Mouse (Mus musculus) embryonic fibroblast, embryonic 13.5 days (primary cell): Measurements from ENCODE around the gene Irf4. TPM values are rescaled to one million over a fixed set of nuclear protein-coding genes. Genes with fewer than 3 reads are reported as not detected.

ENCODE experiments used
- H3K27ac ChIP-seq: 2 replicates; pipeline ENCODE4 v1.5.1; 2012; ENCODE audit warnings: low read length, control low read depth, inconsistent platforms; ENCODE audit not compliant: insufficient read depth
- H3K4me1 ChIP-seq: 2 replicates; pipeline ENCODE4 v1.6.1; 2011; ENCODE audit warnings: low read length; ENCODE audit not compliant: control insufficient read depth, insufficient read depth
- H3K4me3 ChIP-seq: 2 replicates; pipeline ENCODE4 v1.5.1; 2011; ENCODE audit warnings: mild to moderate bottlenecking, control low read depth, low read length; ENCODE audit not compliant: insufficient read depth
- CTCF ChIP-seq: IDR thresholded peaks from 2 replicates; pipeline ENCODE4 v1.5.1; 2011; ENCODE audit warnings: mild to moderate bottlenecking, control low read depth, low read length, moderate library complexity, borderline replicate concordance; ENCODE audit not compliant: insufficient read depth
- POLR2A ChIP-seq: IDR thresholded peaks from 2 replicates; pipeline ENCODE4 v1.6.1; 2011; ENCODE audit warnings: low read depth, mild to moderate bottlenecking, control low read depth, low read length, moderate library complexity
- polyA plus RNA-seq: library from polyadenylated mRNA; stranded (reverse); fragments of >200 nt; gene quantifications from 2 replicates; pipeline ENCODE4 v1.2.4, GENCODE M21; 2011; ENCODE audit warnings: low read depth; ENCODE audit not compliant: missing spikeins, insufficient read length

Irf4 gene
- polyA plus RNA-seq, 1 experiment = not detected

DNA sequence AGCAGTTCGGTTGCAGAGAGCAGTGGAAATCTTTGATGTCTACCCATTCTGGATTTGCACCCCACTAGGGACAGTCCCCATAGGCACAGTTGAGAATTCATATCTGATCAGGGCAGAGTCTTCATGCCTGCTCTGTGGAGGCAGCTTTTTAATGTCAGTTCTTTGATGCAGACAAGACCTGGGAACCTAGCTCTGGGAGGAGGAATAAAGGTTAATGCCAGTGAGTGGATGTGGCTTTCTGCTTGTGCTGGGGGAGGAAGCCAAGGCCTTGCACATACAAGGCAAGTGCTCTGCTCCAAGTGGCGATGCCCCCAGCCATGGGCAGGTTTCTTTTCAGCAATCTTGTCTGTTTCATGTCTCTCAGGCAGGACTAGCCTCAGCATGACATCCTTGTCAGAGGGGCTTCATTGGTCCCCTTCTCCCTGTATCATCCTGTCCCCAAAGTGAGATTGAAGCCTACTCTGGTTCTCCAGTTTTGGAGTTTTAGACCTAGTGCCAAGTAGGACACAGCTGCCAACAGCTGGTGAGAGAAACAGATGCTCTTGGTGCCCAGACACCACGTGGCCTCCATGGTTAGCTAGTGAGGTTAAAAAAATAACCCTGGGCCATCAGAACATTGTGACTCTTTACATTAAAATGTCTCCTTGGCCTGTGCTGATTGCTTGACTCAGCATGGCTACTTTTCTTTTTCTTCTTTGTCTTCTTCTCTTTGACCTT, 11.5 kb downstream of the Irf4 start:
- no peak overlapping the region for H3K27ac ChIP-seq
- H3K4me3 ChIP-seq = no peak overlapping the region
- TF ChIP-seq POLR2A (no peak), CTCF (no peak)
- H3K4me1 ChIP-seq = no peaks in the 10 kb centered on the region

DNA sequence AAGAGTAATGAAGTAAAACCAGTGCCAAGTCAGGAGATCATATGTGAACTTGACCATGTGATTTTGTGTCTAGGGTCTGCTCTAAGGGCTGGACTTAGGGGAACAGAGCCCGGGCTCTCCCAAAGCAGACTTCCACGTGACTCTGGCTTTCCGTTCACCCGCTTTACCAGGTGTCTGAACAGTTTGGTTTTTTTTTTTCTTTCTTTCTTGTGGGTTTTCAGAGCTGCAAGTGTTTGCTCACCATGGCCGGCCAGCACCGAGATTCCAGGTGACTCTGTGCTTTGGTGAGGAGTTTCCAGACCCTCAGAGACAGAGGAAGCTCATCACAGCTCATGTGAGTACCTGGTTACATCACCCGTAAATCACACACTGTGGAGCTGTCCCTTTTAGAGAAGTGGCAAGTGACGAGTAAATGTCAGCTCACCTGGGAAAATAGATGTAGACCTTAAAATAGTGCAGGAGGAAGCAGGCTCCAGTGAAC, 12.2 kb downstream of the Irf4 start:
- Histone ChIP-seq H3K27ac (no peak overlapping the region), H3K4me3 (no peak overlapping the region), H3K4me1 (no peaks in the 10 kb centered on the region)
- TF ChIP-seq POLR2A = no peak
- no peak for TF ChIP-seq CTCF

DNA sequence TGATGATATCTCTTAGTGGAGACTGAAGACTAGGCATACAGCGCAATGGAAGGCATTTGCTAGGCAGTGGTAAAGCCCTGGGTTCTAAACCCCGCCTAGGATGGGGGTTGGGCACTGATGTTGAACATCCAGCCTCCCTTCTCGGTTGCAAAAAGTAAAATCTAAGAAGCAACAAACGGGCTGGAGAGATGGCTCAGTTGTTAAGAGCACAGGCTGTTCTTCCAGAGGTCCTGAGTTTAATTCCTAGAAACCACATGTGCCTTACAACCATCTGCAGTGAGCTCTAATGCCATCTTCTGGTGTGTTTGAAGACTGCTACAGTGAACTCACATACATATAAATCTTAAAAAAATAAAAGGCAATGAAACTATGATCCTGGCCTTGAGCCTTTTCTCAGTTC, 13.2 kb downstream of the Irf4 start:
- Histone ChIP-seq H3K4me1 (no peaks in the 10 kb centered on the region), H3K27ac (no peak overlapping the region), H3K4me3 (no peak overlapping the region)
- TF ChIP-seq CTCF = no peak
- no peak for TF ChIP-seq POLR2A

- Histone ChIP-seq H3K4me1 (no peaks in the 10 kb centered on the region), H3K27ac (no peak overlapping the region), H3K4me3 (no peak overlapping the region)
- no peak for TF ChIP-seq POLR2A
- TF ChIP-seq CTCF = no peak
Measured at GRCm38 (mm10) chr13:30764014-30764740, 15.2 kb downstream of the Irf4 start.

DNA sequence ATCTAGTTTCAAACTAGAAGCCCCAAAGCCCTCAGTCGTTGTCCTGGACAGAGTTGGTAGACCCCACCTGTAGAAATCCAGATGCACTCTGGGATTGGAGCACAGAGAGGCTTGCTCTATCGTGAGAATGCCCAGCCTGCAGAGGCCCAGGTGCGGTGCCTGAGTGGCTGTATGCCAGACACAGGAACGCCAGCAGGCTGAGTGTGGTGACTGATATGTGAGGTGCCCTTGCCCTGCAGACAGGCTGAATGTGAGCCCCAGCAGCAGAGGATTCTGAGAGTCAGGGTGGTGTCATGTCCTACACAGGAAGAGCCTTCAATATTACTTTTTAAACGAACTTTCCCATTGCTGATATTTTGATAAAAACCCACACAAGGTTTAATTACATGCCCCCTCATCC, 16.9 kb downstream of the Irf4 start:
- Histone ChIP-seq H3K27ac (no peak overlapping the region), H3K4me3 (no peak overlapping the region), H3K4me1 (no peaks in the 10 kb centered on the region)
- TF ChIP-seq POLR2A = no peak
- no peak for TF ChIP-seq CTCF

DNA sequence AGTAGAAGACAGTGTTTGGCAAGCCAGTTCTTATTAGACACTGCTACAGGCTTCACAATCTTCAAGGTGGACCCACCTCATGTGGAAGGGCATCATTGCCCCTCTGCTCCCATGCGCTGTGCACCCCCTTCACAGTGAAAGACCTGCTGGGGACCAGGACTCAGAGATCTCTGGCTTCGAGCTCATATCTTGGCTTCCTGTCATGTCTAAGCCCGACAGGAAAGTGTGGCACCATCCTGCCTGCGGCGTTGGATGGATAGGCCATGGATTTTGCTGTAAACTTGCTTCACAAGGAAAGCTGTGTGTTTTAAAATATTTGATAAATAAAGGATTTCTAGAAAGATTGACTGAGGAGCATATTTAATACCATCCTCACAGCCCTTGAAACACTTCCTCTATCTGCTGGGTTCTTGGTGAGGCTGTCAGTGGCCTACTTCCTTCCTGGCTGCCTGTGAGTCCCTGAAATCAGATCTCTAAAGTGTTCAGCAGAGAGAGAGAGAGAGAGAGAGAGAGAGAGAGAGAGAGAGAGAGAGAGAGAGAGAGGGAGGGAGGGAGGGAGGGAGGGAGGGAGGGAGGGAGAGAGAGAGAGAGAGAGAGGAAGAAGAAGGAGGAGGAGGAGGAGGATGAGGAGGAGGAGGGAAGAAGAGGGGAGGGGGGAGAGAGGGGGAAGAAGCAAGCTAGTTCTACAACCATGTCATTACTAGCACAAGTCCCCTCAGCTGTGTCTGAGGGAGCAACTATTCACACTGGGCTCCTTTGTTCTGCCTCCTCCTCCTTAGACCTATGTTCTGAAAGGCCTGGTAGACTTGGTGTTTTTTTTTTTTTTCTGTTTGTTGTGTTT, 17.8 kb downstream of the Irf4 start:
- Histone ChIP-seq H3K4me3 (no peak overlapping the region), H3K4me1 (no peaks in the 10 kb centered on the region), H3K27ac (no peak overlapping the region)
- no peak for TF ChIP-seq POLR2A
- no peak for TF ChIP-seq CTCF

DNA sequence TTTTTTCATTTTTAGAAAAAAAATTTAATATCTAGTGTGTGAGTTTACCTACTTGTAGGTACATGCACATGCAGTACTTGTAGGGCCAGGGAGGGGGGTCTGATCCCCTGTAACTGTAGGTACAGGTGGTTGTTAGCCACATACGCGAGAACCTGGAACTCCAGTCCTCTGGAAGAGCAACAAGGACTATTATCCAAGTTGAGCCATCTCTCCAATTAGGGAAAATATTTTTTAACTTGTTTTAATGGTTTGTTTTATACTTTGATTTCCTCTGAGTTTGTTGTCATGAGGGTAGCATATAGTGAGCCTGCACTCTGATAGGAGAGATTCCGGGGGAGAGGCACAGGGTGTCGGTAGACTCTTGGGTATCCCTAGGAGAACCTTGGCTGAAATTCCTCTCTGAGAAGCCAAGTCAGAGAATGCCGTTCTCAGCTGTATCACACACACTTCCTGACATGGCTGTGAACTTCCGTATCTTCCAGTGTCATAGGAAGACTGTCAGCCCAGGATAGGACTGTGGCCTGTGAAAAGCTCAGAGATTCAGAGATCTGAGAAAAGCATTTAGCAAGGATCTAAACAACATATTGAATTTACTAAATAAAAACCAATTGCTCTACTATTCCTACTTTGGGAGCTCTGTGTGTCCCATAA, 18.6 kb downstream of the Irf4 start:
- H3K4me1 ChIP-seq = no peaks in the 10 kb centered on the region
- TF ChIP-seq POLR2A = no peak
- no peak for TF ChIP-seq CTCF
- H3K27ac ChIP-seq = no peak overlapping the region
- no peak overlapping the region for H3K4me3 ChIP-seq

- no peak for TF ChIP-seq CTCF
- no peak for TF ChIP-seq POLR2A
- H3K4me3 ChIP-seq = no peak overlapping the region
- H3K4me1 ChIP-seq = no peaks in the 10 kb centered on the region
- no peak overlapping the region for H3K27ac ChIP-seq
Measured at GRCm38 (mm10) chr13:30776021-30776420, 27.0 kb downstream of the Irf4 start.

DNA sequence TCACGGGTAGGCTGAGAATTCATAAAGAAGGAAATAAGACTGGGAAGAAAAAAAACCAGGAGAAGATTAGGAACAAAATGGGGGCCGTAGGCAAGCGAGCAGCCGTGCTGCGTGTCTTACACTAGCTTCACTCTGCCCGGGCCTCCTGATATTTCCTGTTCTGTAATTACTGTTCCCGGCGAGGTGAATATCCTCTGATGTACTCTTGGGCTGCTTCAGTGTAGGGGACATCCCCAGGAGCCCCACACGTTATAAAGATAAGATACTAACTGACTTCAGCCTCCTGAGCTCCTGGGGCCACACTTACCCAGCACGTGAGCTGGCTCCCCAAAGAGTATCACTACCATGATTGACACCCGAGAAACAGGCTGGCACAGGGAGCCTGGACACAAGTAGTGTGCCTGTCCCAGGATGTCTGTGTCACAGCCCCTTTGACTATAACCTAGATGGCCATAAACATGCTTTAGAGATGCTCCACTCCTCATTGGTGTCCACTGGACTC, 28.7 kb downstream of the Irf4 start:
- Histone ChIP-seq H3K4me1 (peaks cover 9% of the 10 kb centered on the region), H3K4me3 (no peak overlapping the region), H3K27ac (no peak overlapping the region)
- TF ChIP-seq CTCF (no peak), POLR2A (no peak)
